Mouse (Mus musculus) thymus, postnatal 10 days (tissue): ENCODE measurements around the gene Mtmr3.

Experiments used
- DNase-seq, 2 experiments: peaks; one replicate each; pipeline ENCODE4 v3.0.0; 2021; ENCODE audit warnings: low spot score in 2 of 2

The Mtmr3 gene

GRCm38 (mm10) chr11:4467436-4467835, 127.2 kb downstream of the Mtmr3 start:
- no peak for DNase-seq

GRCm38 (mm10) chr11:4466191-4466590, 128.5 kb downstream of the Mtmr3 start:
- no peak for DNase-seq

- DNase-seq = no peak
Observed at GRCm38 (mm10) chr11:4464616-4465015, 130.0 kb downstream of the Mtmr3 start.

GRCm38 (mm10) chr11:4464186-4464585, 130.5 kb downstream of the Mtmr3 start:
- no peak for DNase-seq

GRCm38 (mm10) chr11:4462868-4463267, 131.8 kb downstream of the Mtmr3 start:
- DNase-seq = no peak

- no peak for DNase-seq
Observed at GRCm38 (mm10) chr11:4461154-4461553, 133.5 kb downstream of the Mtmr3 start.

- no peak for DNase-seq
Observed at GRCm38 (mm10) chr11:4460615-4461014, 134.0 kb downstream of the Mtmr3 start.

GRCm38 (mm10) chr11:4454895-4455535, 139.6 kb downstream of the Mtmr3 start:
- DNase-seq = no peak

GRCm38 (mm10) chr11:4452467-4453184, 142.0 kb downstream of the Mtmr3 start:
- DNase-seq = no peak

GRCm38 (mm10) chr11:4451116-4451515, 143.5 kb downstream of the Mtmr3 start:
- DNase-seq = peak; percentile 29 to 74

- no peak for DNase-seq
Observed at GRCm38 (mm10) chr11:4446195-4446868, 148.3 kb downstream of the Mtmr3 start.

- no peak for DNase-seq
Observed at GRCm38 (mm10) chr11:4442280-4442679, 152.4 kb downstream of the Mtmr3 start.

- DNase-seq = peak; percentile 20 to 35
Observed at GRCm38 (mm10) chr11:4440978-4441377, 153.7 kb downstream of the Mtmr3 start, which contains the start of gene Hormad2. Hormad2 (minus strand) TSS chr11:4441105.

GRCm38 (mm10) chr11:4438211-4438610, 156.5 kb downstream of the Mtmr3 start:
- no peak for DNase-seq

GRCm38 (mm10) chr11:4437318-4437717, 157.3 kb downstream of the Mtmr3 start:
- no peak for DNase-seq

GRCm38 (mm10) chr11:4436631-4437030, 158.0 kb downstream of the Mtmr3 start:
- no peak for DNase-seq

- no peak for DNase-seq
Observed at GRCm38 (mm10) chr11:4434461-4434860, 160.2 kb downstream of the Mtmr3 start.
